Mouse (Mus musculus): Measurements from ENCODE around the gene Slc39a11. TPM values are rescaled to one million over a fixed set of nuclear protein-coding genes. Genes with fewer than 3 reads are reported as not detected.

Slc39a11 gene
- polyA plus RNA-seq, 1 experiment from 2014 or later: 32.2 TPM

- Histone ChIP-seq H3K9me3 (no peaks in the 10 kb centered on the region), H3K27ac (no peak overlapping the region), H3K36me3 (no peaks in the 10 kb centered on the region), H3K4me2 (no peak overlapping the region), H3K4me3 (no peak overlapping the region), H3K27me3 (no peaks in the 10 kb centered on the region), H3K9ac (no peak overlapping the region), H3K4me1 (replicated peaks) (peaks cover 37% of the 10 kb centered on the region)
- ATAC-seq (ENCODE audit: low FRiP score): 0 out of 2 replicates have a peak, but pooled peaks have one; percentile 43
- 34% methylated on average over 4 of the region's 4 CpGs for WGBS
Observed at GRCm38 (mm10) chr11:113266706-113267105, 383.2 kb downstream of the Slc39a11 start.

GRCm38 (mm10) chr11:113265567-113265966, 384.3 kb downstream of the Slc39a11 start:
- Histone ChIP-seq H3K27me3 (no peaks in the 10 kb centered on the region), H3K36me3 (no peaks in the 10 kb centered on the region), H3K4me3 (no peak overlapping the region), H3K9me3 (no peaks in the 10 kb centered on the region), H3K27ac (no peak overlapping the region), H3K4me1 (replicated peaks) (peaks cover 39% of the 10 kb centered on the region), H3K9ac (no peak overlapping the region), H3K4me2 (no peak overlapping the region)
- WGBS: 79% methylated on average over 3 of the region's 3 CpGs
- no peak for ATAC-seq (ENCODE audit: low FRiP score)

GRCm38 (mm10) chr11:113263971-113264370, 385.9 kb downstream of the Slc39a11 start:
- Histone ChIP-seq H3K4me2 (no peak overlapping the region), H3K27me3 (no peaks in the 10 kb centered on the region), H3K36me3 (no peaks in the 10 kb centered on the region), H3K9ac (no peak overlapping the region), H3K9me3 (no peaks in the 10 kb centered on the region), H3K4me1 (replicated peaks) (peaks cover 37% of the 10 kb centered on the region), H3K4me3 (no peak overlapping the region), H3K27ac (no peak overlapping the region)
- 55% methylated on average over 7 of the region's 7 CpGs for WGBS
- no peak for ATAC-seq (ENCODE audit: low FRiP score)

DNA sequence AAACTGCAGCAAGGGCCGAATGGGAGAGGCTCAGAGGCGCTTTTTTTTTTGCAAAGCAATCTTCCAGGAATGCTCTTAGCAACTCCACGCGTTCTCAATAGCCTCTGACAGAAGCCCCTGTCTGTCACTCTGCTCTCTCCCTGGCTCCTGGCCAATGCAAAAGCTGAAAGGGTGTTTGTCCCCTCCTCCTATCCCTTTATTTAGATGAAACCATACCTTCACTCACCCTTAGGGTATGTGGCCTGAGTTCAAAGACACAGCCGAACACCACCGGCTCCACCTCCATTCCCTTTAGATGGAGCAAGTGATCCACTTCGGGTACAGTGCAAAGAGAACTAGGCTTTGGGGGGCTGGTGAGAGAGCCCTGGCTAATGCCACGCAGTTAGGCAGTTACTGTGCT, 387.8 kb downstream of the Slc39a11 start:
- no peaks in the 10 kb centered on the region for H3K36me3 ChIP-seq
- H3K9ac ChIP-seq: no peak overlapping the region
- ATAC-seq (ENCODE audit: low FRiP score): 0 out of 2 replicates have a peak, but pooled peaks have one; percentile 21
- H3K27ac ChIP-seq: peak overlapping the region; percentile 55; the same call in 1 of the 2 replicates
- no peaks in the 10 kb centered on the region for H3K9me3 ChIP-seq
- H3K4me1 ChIP-seq (replicated peaks): peaks cover 31% of the 10 kb centered on the region
- no peak overlapping the region for H3K4me2 ChIP-seq
- no peaks in the 10 kb centered on the region for H3K27me3 ChIP-seq
- 29% methylated on average over 8 of the region's 8 CpGs for WGBS
- H3K4me3 ChIP-seq: no peak overlapping the region

DNA sequence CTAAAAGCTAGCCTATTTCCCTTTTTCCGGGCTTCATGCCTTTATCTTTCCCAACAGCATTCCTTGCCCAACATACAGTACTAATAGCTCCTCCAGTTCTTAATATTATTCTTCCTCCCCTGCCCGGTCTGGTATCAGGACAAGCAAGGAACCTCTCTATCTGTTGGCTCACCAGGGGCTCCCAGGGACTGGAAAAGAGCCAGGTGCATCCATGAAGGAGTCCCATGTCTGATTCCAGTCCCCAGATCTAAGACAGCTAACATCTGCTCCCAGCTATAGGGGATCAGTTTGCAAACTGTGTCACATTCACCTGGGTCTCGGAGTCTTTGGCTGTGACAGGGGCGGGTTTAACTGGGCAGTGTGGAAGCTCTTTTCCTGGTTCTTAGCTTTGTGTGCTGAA, 388.5 kb downstream of the Slc39a11 start:
- 79% methylated on average over 4 of the region's 4 CpGs for WGBS
- H3K27me3 ChIP-seq: no peaks in the 10 kb centered on the region
- no peak overlapping the region for H3K4me2 ChIP-seq
- no peaks in the 10 kb centered on the region for H3K9me3 ChIP-seq
- no peak overlapping the region for H3K9ac ChIP-seq
- H3K27ac ChIP-seq: 0 out of 2 replicates have a peak overlapping the region, but pooled peaks have one; percentile 25
- no peak for ATAC-seq (ENCODE audit: low FRiP score)
- no peaks in the 10 kb centered on the region for H3K36me3 ChIP-seq
- peaks cover 26% of the 10 kb centered on the region for H3K4me1 ChIP-seq (replicated peaks)
- H3K4me3 ChIP-seq: no peak overlapping the region

GRCm38 (mm10) chr11:113259712-113260382, 390.0 kb downstream of the Slc39a11 start:
- H3K4me3 ChIP-seq: no peak overlapping the region
- no peaks in the 10 kb centered on the region for H3K9me3 ChIP-seq
- peaks cover 28% of the 10 kb centered on the region for H3K4me1 ChIP-seq (replicated peaks)
- no peak overlapping the region for H3K27ac ChIP-seq
- 80% methylated on average over 14 of the region's 14 CpGs for WGBS
- H3K9ac ChIP-seq: no peak overlapping the region
- ATAC-seq (ENCODE audit: low FRiP score): no peak
- no peaks in the 10 kb centered on the region for H3K27me3 ChIP-seq
- no peaks in the 10 kb centered on the region for H3K36me3 ChIP-seq
- no peak overlapping the region for H3K4me2 ChIP-seq

- no peak overlapping the region for H3K9ac ChIP-seq
- no peak for ATAC-seq (ENCODE audit: low FRiP score)
- 89% methylated on average over 6 of the region's 6 CpGs for WGBS
- no peak overlapping the region for H3K4me3 ChIP-seq
- H3K4me1 ChIP-seq (replicated peaks): peaks cover 30% of the 10 kb centered on the region
- H3K4me2 ChIP-seq: no peak overlapping the region
- H3K27ac ChIP-seq: no peak overlapping the region
- H3K27me3 ChIP-seq: no peaks in the 10 kb centered on the region
- H3K36me3 ChIP-seq: no peaks in the 10 kb centered on the region
- no peaks in the 10 kb centered on the region for H3K9me3 ChIP-seq
Observed at GRCm38 (mm10) chr11:113258016-113258415, 391.9 kb downstream of the Slc39a11 start.

GRCm38 (mm10) chr11:113254653-113255052, 395.2 kb downstream of the Slc39a11 start:
- no peak overlapping the region for H3K4me3 ChIP-seq
- H3K4me2 ChIP-seq: no peak overlapping the region
- no peak for ATAC-seq (ENCODE audit: low FRiP score)
- H3K4me1 ChIP-seq (replicated peaks): peaks cover 9% of the 10 kb centered on the region
- H3K36me3 ChIP-seq: peaks cover 4% of the 10 kb centered on the region; the same call in 1 of the 2 replicates
- H3K9me3 ChIP-seq: no peaks in the 10 kb centered on the region
- no peaks in the 10 kb centered on the region for H3K27me3 ChIP-seq
- WGBS: 26% methylated on average over 6 of the region's 6 CpGs
- H3K9ac ChIP-seq: no peak overlapping the region
- no peak overlapping the region for H3K27ac ChIP-seq

DNA sequence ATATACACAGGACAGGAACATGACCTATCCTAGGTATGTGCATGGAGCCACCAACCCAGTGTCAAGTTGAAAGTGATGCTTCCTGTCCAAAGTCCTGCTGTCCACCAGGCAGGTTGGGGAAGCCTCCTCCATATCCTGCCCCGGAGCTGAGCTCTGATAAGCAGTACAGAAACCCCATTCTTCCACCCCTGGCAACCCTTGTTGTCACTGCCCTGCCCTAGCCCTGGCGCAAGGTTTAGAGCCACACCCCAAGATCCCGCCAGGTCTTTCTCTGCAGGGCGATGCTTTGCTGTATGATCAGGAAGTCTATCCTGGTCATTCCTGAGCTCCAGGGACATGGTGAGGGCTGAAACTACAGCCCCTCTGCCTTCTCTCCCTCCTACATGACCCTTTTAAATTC, 396.7 kb downstream of the Slc39a11 start:
- Histone ChIP-seq H3K4me3 (no peak overlapping the region), H3K4me1 (replicated peaks) (peaks cover 9% of the 10 kb centered on the region), H3K4me2 (no peak overlapping the region), H3K9me3 (no peaks in the 10 kb centered on the region), H3K9ac (no peak overlapping the region), H3K27me3 (no peaks in the 10 kb centered on the region), H3K27ac (no peak overlapping the region), H3K36me3 (peaks cover 6% of the 10 kb centered on the region; the same call in 1 of the 2 replicates)
- no peak for ATAC-seq (ENCODE audit: low FRiP score)
- WGBS: 91% methylated on average over 4 of the region's 4 CpGs

GRCm38 (mm10) chr11:113251172-113251571, 398.7 kb downstream of the Slc39a11 start:
- ATAC-seq (ENCODE audit: low FRiP score): no peak
- peaks cover 9% of the 10 kb centered on the region for H3K4me1 ChIP-seq (replicated peaks)
- H3K36me3 ChIP-seq: peaks cover 6% of the 10 kb centered on the region; the same call in 1 of the 2 replicates
- H3K4me2 ChIP-seq: no peak overlapping the region
- WGBS: 96% methylated on average over 7 of the region's 7 CpGs
- no peaks in the 10 kb centered on the region for H3K9me3 ChIP-seq
- no peak overlapping the region for H3K9ac ChIP-seq
- H3K27ac ChIP-seq: no peak overlapping the region
- H3K4me3 ChIP-seq: no peak overlapping the region
- H3K27me3 ChIP-seq: no peaks in the 10 kb centered on the region

- Histone ChIP-seq H3K4me3 (no peak overlapping the region), H3K4me1 (replicated peaks) (peaks cover 5% of the 10 kb centered on the region; the same call in 1 of the 2 replicates), H3K4me2 (no peak overlapping the region), H3K9me3 (no peaks in the 10 kb centered on the region), H3K27ac (no peak overlapping the region), H3K36me3 (peaks cover 10% of the 10 kb centered on the region; the same call in 1 of the 2 replicates), H3K9ac (no peak overlapping the region), H3K27me3 (no peaks in the 10 kb centered on the region)
- ATAC-seq (ENCODE audit: low FRiP score): no peak
- WGBS: 80% methylated on average over 9 of the region's 9 CpGs
Observed at GRCm38 (mm10) chr11:113246475-113246874, 403.4 kb downstream of the Slc39a11 start.

- Histone ChIP-seq H3K4me1 (replicated peaks) (peaks cover 5% of the 10 kb centered on the region; the same call in 1 of the 2 replicates), H3K4me2 (no peak overlapping the region), H3K9ac (no peak overlapping the region), H3K27me3 (no peaks in the 10 kb centered on the region), H3K36me3 (peaks cover 10% of the 10 kb centered on the region; the same call in 1 of the 2 replicates), H3K27ac (peak overlapping the region; percentile 48), H3K9me3 (no peaks in the 10 kb centered on the region), H3K4me3 (no peak overlapping the region)
- ATAC-seq (ENCODE audit: low FRiP score): no peak; the same call in 1 of the 2 replicates
- 41% methylated on average over 10 of the region's 10 CpGs for WGBS
Observed at GRCm38 (mm10) chr11:113245666-113246065, 404.2 kb downstream of the Slc39a11 start.

DNA sequence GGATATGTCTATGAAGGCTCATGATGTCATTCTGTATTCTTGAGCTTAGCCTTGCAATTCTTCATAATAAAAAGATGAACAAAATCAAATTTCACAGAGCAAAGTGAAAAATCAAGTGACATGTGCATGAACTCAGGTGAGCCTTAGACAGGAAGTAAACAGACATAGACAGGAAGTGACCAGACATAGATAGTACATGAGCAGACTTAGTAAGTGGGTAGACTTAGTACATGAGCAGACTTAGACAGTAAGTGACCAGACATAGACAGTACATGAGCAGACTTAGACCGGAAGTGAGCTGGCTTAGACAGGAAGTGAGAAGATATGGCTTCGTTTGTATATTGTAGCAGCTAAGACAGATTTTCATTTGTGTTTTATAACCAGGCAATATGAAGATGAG, 415.4 kb downstream of the Slc39a11 start:
- Histone ChIP-seq H3K4me3 (no peak overlapping the region), H3K27me3 (no peaks in the 10 kb centered on the region), H3K27ac (no peak overlapping the region), H3K9ac (no peak overlapping the region), H3K4me1 (replicated peaks) (peaks cover 18% of the 10 kb centered on the region), H3K9me3 (no peaks in the 10 kb centered on the region), H3K36me3 (no peaks in the 10 kb centered on the region), H3K4me2 (no peak overlapping the region)
- 91% methylated on average over 2 of the region's 2 CpGs for WGBS
- no peak for ATAC-seq (ENCODE audit: low FRiP score)

All from hindbrain, embryonic 13.5 days (tissue).